Mouse (Mus musculus) layer of hippocampus, postnatal 14 days (tissue): ENCODE data around the gene Rbm38. TPM values are rescaled to one million over a fixed set of nuclear protein-coding genes. Genes with fewer than 3 reads are reported as not detected.

Source experiments
- DNase-seq, 2 experiments: peaks; one replicate each; pipeline ENCODE4 v3.0.0; 2021 to 2022; ENCODE audit warnings: low spot score in 2 of 2, mixed read lengths in 1 of 2
- total RNA-seq, 2 experiments: library from RNA; stranded (reverse); gene quantifications; 2 replicates each; pipeline ENCODE4 v1.2.3; 2021

Rbm38 gene
- total RNA-seq, 2 experiments from 2014 or later, result 4.1 to 6.6 TPM

GRCm38 (mm10) chr2:173035653-173036052 lies 15.4 kb downstream of the Rbm38 start:
- DNase-seq, result no peak

- no peak for DNase-seq
Measured at GRCm38 (mm10) chr2:173036055-173036454, 15.8 kb downstream of the Rbm38 start.

GRCm38 (mm10) chr2:173036611-173037010 lies 16.3 kb downstream of the Rbm38 start:
- no peak for DNase-seq

DNA sequence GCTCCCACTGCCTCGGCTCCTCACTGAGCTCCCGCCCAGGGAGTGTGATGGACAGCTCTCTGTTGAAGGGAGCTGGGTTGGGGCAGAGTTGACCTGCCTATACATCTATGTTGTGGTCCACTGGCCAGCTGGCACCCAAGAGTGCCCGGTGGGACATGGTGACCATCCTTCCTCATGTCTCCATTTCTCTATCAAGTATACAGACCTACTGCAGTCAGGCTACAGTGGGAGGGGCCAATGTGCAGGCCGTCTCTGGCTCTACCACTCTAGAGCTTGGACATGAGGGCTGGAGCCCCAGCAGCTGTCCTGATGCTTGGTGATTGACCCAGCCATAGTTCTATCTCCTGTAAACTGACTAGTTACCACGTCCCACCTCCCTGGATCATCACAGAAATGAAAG lies 17.0 kb downstream of the Rbm38 start:
- no peak for DNase-seq

DNA sequence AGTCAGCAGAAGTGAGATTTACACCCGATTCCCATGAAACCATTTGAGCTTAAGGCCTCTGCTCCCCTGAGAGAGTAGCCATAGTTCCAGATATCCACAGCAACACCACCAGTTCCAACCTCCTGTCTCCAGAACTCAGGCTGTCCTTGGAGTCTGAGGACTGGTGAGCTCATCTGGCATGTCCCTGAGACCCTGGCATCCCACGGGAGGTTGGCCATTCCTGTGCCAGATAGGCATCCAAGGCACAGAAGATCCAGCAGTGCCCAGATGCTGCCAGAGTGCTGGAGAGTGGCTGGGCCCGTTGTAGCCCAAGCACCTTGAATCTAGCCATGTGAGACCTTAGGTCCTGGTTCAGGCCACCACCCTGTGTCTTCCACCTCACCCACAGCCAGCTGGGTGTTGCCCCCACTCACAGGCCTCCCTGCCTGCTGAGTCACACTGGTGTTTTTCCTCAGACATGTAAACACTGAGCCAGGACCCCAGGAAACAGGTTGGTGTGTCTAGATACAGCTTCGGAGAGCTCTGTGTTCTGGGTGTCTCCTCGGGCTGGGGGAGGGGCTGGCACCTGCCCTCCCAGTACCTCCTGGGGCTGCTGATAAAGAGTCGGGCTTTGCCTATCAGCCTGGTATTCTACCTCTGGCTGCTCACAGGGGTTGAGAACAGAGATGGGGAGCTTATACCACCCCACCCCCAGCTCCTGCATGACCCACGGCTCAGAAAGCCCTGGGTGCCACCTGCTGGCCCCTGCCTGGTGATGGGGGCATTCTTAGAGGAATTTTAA lies 17.7 kb downstream of the Rbm38 start:
- DNase-seq, result no peak

DNA sequence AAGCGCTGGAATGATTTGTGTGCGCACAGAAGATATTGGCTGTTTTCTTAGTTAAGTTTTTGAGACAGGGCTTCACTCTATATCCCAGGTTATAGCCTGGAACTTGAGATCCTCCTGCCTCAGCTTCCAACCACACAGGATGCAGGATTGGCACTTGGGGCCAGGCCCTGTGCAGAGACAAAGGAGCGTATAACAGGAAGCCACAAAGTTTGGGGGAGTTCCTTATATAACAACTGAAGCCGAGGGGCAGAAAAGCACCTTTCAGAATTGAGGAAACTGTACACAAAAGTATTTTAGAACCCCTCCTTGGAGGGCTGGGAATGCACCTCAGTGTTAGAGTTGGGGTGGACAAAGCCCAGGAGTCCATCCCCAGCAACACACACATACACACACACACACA lies 18.7 kb downstream of the Rbm38 start:
- no peak for DNase-seq

DNA sequence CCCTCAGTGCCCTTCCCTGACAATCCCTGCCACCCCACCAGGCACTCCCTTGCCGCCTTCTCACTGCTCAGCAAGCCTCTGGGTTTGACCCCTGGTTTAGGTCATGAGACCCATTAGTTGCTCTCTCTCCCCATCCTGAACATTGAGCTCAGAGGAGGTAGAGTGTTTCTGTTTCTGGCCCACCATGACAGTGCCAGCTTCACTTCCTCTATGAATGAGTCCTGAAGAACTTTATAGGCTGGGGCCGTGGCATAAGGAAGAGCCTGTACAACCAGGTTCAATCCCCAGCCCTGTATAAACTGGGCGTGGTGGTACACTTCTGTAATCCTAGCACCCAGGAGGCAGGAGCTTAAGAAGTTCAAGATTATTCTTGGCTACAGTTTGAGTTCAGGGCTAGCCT lies 20.5 kb downstream of the Rbm38 start:
- no peak for DNase-seq

GRCm38 (mm10) chr2:173041242-173041641 lies 20.9 kb downstream of the Rbm38 start:
- no peak for DNase-seq

DNA sequence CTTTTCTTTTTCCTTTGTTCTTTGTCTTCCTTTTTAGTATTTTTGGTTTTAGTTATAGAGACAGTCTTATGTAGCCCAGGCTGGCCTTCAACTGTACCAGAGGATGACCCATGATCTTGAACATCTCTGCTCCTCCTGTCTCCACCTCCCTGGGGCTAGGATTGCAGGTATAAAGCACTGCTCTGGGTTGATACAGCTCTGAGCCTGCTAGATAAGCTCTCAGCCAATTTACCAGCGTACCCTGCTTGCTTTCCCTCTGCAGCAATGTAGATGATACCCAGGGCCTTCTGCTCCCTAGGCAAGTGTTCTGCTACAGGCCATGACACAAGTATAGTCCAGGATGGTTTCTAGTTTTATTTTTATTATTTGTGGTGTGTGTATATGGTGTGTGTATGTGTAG lies 21.6 kb downstream of the Rbm38 start:
- DNase-seq, result no peak

GRCm38 (mm10) chr2:173042504-173043162 lies 22.3 kb downstream of the Rbm38 start:
- DNase-seq, result no peak

DNA sequence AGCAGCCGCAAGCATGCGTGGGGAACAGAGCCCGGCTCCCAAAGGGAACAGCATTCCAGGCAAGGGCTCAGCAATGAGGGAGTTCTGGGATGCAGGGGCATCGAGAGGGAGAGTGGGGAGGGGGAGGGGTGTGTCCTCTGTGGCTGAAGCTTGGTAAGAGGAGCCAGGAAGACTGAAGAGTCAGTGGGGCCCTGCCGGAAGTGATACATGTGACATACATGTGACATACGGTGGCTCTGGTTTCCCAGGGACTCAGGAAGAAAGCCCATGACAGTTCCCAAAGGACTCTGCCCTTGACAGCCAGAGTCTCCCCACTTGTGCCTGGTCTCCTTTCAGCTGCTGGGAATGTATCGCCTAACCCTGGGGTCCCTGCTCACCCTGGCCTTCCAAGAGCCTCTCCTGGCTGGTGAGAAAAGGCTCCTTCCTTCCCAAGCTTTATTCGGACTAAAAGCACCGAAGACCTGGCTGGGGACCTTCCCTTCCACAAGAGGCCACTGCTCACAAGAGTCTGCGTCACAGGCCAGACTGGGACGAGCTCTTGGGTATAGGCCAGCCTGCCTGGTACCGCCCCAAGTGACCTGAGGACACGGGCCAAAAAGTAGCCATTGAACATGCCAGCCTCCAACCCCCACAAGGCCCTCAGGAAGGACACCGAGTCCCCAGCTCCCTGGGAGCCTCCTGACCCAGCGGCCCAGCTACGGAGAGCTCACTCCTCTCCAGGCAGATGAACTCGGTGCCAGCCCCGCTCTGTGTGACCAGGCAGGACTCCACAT lies 24.1 kb downstream of the Rbm38 start:
- no peak for DNase-seq

DNA sequence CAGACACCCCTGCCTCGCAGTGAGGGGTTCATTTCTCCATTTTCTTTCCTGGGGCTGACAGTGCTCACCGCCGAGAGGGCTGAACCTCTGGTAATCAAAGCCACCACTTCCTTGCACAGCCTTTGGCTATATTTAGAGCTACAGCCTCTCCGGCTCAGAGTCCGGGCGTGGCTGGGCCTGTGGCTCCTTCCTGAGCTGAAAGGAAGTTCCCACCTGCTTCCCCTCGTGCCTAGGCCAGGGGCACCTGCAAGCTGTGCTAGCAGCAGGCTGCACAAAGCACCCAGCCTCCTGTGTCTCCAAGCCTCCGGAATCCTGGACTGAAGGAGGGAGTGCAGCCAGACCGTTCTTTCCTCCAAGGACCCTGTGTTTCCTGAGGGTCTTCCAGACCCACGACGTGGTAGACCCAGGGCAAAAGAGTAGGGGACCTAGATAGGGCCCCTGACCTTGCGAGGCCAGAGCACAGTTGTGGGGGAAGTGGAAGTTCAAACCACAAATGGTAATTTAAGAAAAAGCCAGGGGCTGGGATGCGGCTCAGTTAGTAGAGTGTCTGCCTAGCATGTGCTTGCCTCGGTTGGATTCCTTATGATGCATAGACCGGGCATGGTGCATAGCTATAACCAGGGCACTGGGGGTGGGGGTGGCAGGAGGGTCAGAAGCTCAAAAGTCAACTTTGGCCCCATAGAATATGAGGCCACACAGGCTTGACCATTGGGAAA lies 26.4 kb downstream of the Rbm38 start:
- no peak for DNase-seq

- no peak for DNase-seq
Measured at GRCm38 (mm10) chr2:173047471-173047870, 27.2 kb downstream of the Rbm38 start.

GRCm38 (mm10) chr2:173048041-173048745 lies 27.9 kb downstream of the Rbm38 start:
- no peak for DNase-seq

- no peak for DNase-seq
Measured at GRCm38 (mm10) chr2:173049231-173049630, 28.9 kb downstream of the Rbm38 start.

GRCm38 (mm10) chr2:173049817-173050216 lies 29.5 kb downstream of the Rbm38 start:
- DNase-seq, result no peak

DNA sequence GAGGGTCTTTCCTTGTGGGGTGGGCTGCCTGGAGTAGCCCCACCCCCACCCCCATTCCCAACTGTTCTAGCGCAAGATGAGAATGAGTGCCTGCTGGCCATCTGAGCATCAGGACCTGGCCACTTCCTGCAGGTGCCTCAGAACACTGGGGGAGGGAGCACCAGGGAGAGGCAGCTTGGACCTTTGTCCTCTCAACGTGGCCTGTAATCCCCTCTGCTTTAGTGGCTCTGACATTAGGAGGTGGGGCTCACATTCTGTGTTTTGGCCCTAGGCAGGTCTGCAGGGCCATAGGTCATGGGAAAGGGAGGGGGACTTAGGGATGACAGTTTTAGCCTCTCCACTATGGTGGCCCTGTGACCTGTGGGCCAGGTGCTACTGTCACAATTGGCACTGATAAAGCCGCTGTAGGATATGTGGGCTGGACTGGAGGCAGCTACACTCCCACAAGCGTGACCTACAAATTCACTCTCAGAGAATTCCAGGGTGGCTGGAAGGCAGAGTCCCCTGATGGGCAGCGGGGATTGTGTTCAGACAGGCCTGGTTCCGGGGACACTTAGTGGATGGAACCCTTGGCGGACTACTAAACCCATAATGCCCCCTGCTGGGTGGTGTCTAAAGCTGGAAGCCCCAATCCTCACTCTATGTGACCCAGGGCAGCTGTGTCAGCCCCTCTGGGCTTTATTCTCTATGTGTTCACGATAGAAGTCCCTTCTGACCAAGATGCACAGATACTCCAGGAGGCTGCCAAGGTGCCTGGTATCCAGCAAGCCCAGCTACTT lies 30.5 kb downstream of the Rbm38 start:
- DNase-seq, result no peak

- no peak for DNase-seq
Measured at GRCm38 (mm10) chr2:173052881-173053280, 32.6 kb downstream of the Rbm38 start.

DNA sequence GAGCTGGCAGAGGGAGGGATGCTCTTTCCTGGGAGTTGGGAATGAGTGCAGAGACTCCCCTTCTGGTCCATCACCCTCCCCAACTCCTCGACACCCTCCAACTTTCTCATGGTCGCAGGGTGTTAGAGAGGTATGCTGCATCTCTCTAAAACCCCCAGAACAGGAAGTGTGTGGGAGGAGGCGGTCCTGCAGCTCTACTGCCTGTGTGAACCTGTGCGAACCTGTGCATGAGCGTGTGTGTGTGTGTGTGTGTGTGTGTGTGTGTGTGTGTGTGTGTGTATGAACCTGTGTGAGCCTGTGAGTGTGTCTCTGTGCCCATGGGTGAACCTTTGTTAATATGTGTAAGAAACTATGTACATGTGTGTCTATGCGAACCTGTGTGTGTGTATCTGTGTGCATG lies 33.5 kb downstream of the Rbm38 start:
- no peak for DNase-seq

DNA sequence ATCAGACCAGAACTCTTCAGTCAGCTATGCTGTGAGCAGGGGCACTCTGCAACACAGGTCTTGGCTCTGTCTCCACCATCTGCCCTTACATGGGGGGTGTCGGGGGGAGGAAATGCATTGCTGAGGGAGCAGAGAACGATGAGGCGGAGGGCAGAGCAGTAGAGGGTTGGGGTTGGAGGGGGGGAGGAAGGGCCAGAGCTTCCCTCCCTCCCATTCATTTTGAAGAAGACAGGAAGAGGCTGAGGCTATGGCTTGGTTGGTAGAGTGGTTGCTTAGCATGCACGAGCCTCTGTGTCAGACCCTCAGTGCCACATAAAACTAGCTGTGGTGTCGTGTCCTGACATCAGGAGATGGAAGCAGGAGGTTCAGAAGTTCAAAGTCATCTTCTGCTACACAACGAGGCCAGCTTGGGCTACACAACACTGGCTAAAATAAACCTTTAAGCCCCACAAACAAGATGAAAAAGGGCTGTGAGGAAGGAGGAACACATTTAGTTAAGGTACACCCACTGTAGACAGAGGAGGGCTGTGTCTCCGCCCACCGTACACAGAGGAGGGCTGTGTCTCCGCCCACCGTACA lies 36.1 kb downstream of the Rbm38 start:
- DNase-seq, result no peak
